Comparison of ENCODE assay signal across 10 mouse cellular contexts in genomic region chr12:32995081-32995834, GRCm38 (mm10). TPM values are rescaled to one million over a fixed set of nuclear protein-coding genes. Genes with fewer than 3 reads are reported as not detected.
DNase-seq lines count a peak whose midpoint lies in the region; ATAC-seq and TF ChIP-seq lines count a peak whose summit lies in the region.
"Had no signal": no experiment of that assay in that cellular context is flagged by ENCODE, and none has a peak within 500 bp of the region (broad histone marks: within the 10 kb centered on the region; RNA-seq: fewer than 3 reads in every experiment).

No protein-coding gene starts in this region.

- TF ChIP-seq CTCF in liver, adult 2 months (IDR thresholded peaks at IDR 0.05; ENCODE audit: low read depth, low read length), result no peak
- no peak for TF ChIP-seq CTCF in midbrain, postnatal 0 days (IDR thresholded peaks at IDR 0.05)

- no peak overlapping the region for H3K4me3 ChIP-seq in liver, adult 2 months (ENCODE audit: insufficient read depth, low read depth, low read length)
- no peak overlapping the region for H3K4me3 ChIP-seq in liver, embryonic 12.5 days
- H3K4me3 ChIP-seq in midbrain, postnatal 0 days (ENCODE audit: low read depth, low read length), result no peak overlapping the region
- H3K4me3 ChIP-seq: embryonic facial prominence, embryonic 15.5 days; heart, embryonic 13.5 days; midbrain, embryonic 13.5 days had no signal

- 34% methylated on average over 4 of the region's 4 CpGs for WGBS in liver, adult 2 months
- WGBS in liver, embryonic 12.5 days (ENCODE audit: insufficient replicate concordance), result 52% methylated on average over 4 of the region's 4 CpGs
- WGBS in midbrain, postnatal 0 days, result 85% methylated on average over 4 of the region's 4 CpGs

- DNase-seq in liver, adult 2 months (ENCODE audit: extremely low read depth, low read depth, low spot score), result peak; percentile 45
- DNase-seq in cerebellum, adult 9-11 months, result peak; percentile 30
- peak; percentile 30 to 32 for DNase-seq in heart, postnatal 36 days
- peak; percentile 59 to 79 for DNase-seq in lung, postnatal 4 days
- DNase-seq in midbrain, postnatal 0 days (ENCODE audit: low spot score), result no peak
- no peak for DNase-seq in embryo, embryonic 10.5 days (ENCODE audit: low spot score)

- no peaks in the 10 kb centered on the region for H3K36me3 ChIP-seq in liver, adult 2 months (ENCODE audit: control insufficient read depth, insufficient read depth, low read length)
- H3K36me3 ChIP-seq in liver, embryonic 12.5 days, result no peaks in the 10 kb centered on the region
- H3K36me3 ChIP-seq in midbrain, postnatal 0 days (ENCODE audit: insufficient read depth, low read length), result no peaks in the 10 kb centered on the region
- H3K36me3 ChIP-seq: embryonic facial prominence, embryonic 15.5 days; heart, embryonic 13.5 days; midbrain, embryonic 13.5 days had no signal

- ATAC-seq in liver, embryonic 12.5 days, result no peak
- ATAC-seq in midbrain, postnatal 0 days (ENCODE audit: low FRiP score), result no peak
- ATAC-seq: midbrain, embryonic 13.5 days had no signal

- H3K27me3 ChIP-seq in liver, adult 2 months (ENCODE audit: control insufficient read depth, insufficient read depth, low read length), result no peaks in the 10 kb centered on the region
- 0 out of 2 replicates have a peak, but pooled peaks cover 5% of the 10 kb centered on the region for H3K27me3 ChIP-seq in liver, embryonic 12.5 days (replicated peaks)
- H3K27me3 ChIP-seq in midbrain, postnatal 0 days (ENCODE audit: insufficient read depth, low read length), result no peaks in the 10 kb centered on the region
- H3K27me3 ChIP-seq: embryonic facial prominence, embryonic 15.5 days; heart, embryonic 13.5 days; midbrain, embryonic 13.5 days had no signal

- peaks cover 3% of the 10 kb centered on the region; the same call in 1 of the 2 replicates for H3K4me1 ChIP-seq in liver, adult 2 months (ENCODE audit: control insufficient read depth, insufficient read depth, low read length)
- no peaks in the 10 kb centered on the region for H3K4me1 ChIP-seq in liver, embryonic 12.5 days
- H3K4me1 ChIP-seq in midbrain, postnatal 0 days (ENCODE audit: insufficient read depth, low read length), result no peaks in the 10 kb centered on the region

- no peaks in the 10 kb centered on the region for H3K9me3 ChIP-seq in liver, embryonic 12.5 days (replicated peaks)
- no peaks in the 10 kb centered on the region for H3K9me3 ChIP-seq in midbrain, postnatal 0 days (ENCODE audit: low read length)
- H3K9me3 ChIP-seq: embryonic facial prominence, embryonic 15.5 days; heart, embryonic 13.5 days; midbrain, embryonic 13.5 days had no signal

- H3K79me2 ChIP-seq in liver, adult 2 months (ENCODE audit: control insufficient read depth, insufficient read depth, low read length), result no peaks in the 10 kb centered on the region

- no peak overlapping the region for H3K9ac ChIP-seq in liver, adult 2 months (ENCODE audit: low read depth, low read length)
- no peak overlapping the region for H3K9ac ChIP-seq in liver, embryonic 12.5 days
- H3K9ac ChIP-seq in midbrain, postnatal 0 days (replicated peaks; ENCODE audit: low read length, poor library complexity, severe bottlenecking), result no peak overlapping the region
- H3K9ac ChIP-seq: embryonic facial prominence, embryonic 15.5 days; heart, embryonic 13.5 days; midbrain, embryonic 13.5 days had no signal

- no peak for TF ChIP-seq POLR2A in liver, adult 2 months (IDR thresholded peaks at IDR 0.05; ENCODE audit: extremely low read depth, insufficient read depth, low read length)

- H3K4me2 ChIP-seq in liver, embryonic 12.5 days, result no peak overlapping the region
- H3K4me2 ChIP-seq in midbrain, postnatal 0 days (ENCODE audit: low read depth, low read length, poor library complexity, severe bottlenecking), result no peak overlapping the region
- H3K4me2 ChIP-seq: embryonic facial prominence, embryonic 15.5 days; heart, embryonic 13.5 days; midbrain, embryonic 13.5 days had no signal

- H3K27ac ChIP-seq in liver, adult 2 months (replicated peaks; ENCODE audit: insufficient read depth, low read depth, low read length), result no peak overlapping the region
- H3K27ac ChIP-seq in liver, embryonic 12.5 days, result no peak overlapping the region
- no peak overlapping the region for H3K27ac ChIP-seq in midbrain, postnatal 0 days (ENCODE audit: low read depth, low read length)
- H3K27ac ChIP-seq: embryonic facial prominence, embryonic 15.5 days; heart, embryonic 13.5 days; midbrain, embryonic 13.5 days had no signal

- intact Hi-C loops in heart, postnatal 36 days (cut with DNase I), result no loop called here

RNA-seq across cellular contexts. Expression of gene Sypl, which starts 41.6 kb away (rescaled TPM):
- 38.6 and 42.0 TPM in 2 replicates for total RNA-seq in liver, adult 2 months (2014; rRNA removed)
- 41.2 and 48.4 TPM in 2 replicates for polyA plus RNA-seq in liver, adult 2 months (2012; rRNA removed)
- polyA plus RNA-seq in liver, embryonic 12.5 days (2016; fragmentation: Nextera tagmentation; extraction: Ambion mirVana), result 50.5 and 51.2 TPM in 2 replicates
- total RNA-seq in heart, postnatal 36 days (2021), result 10 to 100 TPM; 87.0 to 90.2 TPM
- total RNA-seq in midbrain, postnatal 0 days (2014; rRNA removed), result 15.2 and 19.3 TPM in 2 replicates
- polyA plus RNA-seq in midbrain, postnatal 0 days (2015; fragmentation: Nextera tagmentation; extraction: Ambion mirVana), result 35.2 and 37.1 TPM in 2 replicates

Comparison
In these comparisons a context has a peak if more than half of its experiments do, and no peak if none do; other contexts are left out.
1. DNase-seq: peak in liver, adult 2 months (single experiment), cerebellum, adult 9-11 months (single experiment), heart, postnatal 36 days (2 of 2) and lung, postnatal 4 days (2 of 2); none in midbrain, postnatal 0 days (single experiment) and embryo, embryonic 10.5 days (single experiment).